Mouse (Mus musculus) hindbrain, embryonic 12.5 days (tissue): ENCODE measurements at regions not wholly inside any gene's neighbourhood (a gene's known extent, or its start where the extent isn't known, plus 50 kb on each side); places are given as distances from the start of the nearest gene placed in this dataset.

Experiments used
- ATAC-seq: fragments of 200-750 bp; cut with Nextera tagmentation; 2 replicates; pipeline ENCODE4 v1.8.0; 2017; ENCODE audit warnings: moderate TSS enrichment; ENCODE audit not compliant: low FRiP score
- H3K27ac ChIP-seq: fragments of 300-500 bp; sonication (generic); 2 replicates; pipeline ENCODE4 v1.5.1; 2016; ENCODE audit warnings: mild to moderate bottlenecking
- H3K27me3 ChIP-seq: fragments of 300-500 bp; sonication (generic); 2 replicates; pipeline ENCODE4 v1.6.1; 2016; ENCODE audit warnings: mild to moderate bottlenecking
- H3K36me3 ChIP-seq: fragments of 300-500 bp; sonication (generic); 2 replicates; pipeline ENCODE4 v1.6.1; 2016; ENCODE audit warnings: mild to moderate bottlenecking
- H3K4me1 ChIP-seq: fragments of 300-500 bp; sonication (generic); 2 replicates; pipeline ENCODE4 v1.6.1; 2016
- H3K4me2 ChIP-seq: fragments of 300-500 bp; sonication (generic); replicated peaks from 2 replicates; pipeline ENCODE4 v1.6.1; 2016; ENCODE audit warnings: mild to moderate bottlenecking
- H3K4me3 ChIP-seq: fragments of 300-500 bp; sonication (generic); 2 replicates; pipeline ENCODE4 v1.5.1; 2016; ENCODE audit warnings: mild to moderate bottlenecking
- H3K9ac ChIP-seq: fragments of 300-500 bp; sonication (generic); 2 replicates; pipeline ENCODE4 v1.6.1; 2016; ENCODE audit warnings: mild to moderate bottlenecking, moderate library complexity
- H3K9me3 ChIP-seq: fragments of 300-500 bp; sonication (generic); replicated peaks from 2 replicates; pipeline ENCODE4 v1.6.1; 2016; ENCODE audit warnings: mild to moderate bottlenecking
- WGBS: fragments of 180-500 bp; shearing (Covaris S2); methylation state at CpG from one replicate; pipeline ENCODE4 v1.1.7; 2016; 5-methylcytosine and 5-hydroxymethylcytosine counted together

GRCm38 (mm10) chrX:166766991-166767390, 181.5 kb upstream of the Egfl6 start:
- Histone ChIP-seq H3K36me3 (no peaks in the 10 kb centered on the region), H3K9me3 (no peaks in the 10 kb centered on the region), H3K4me3 (no peak overlapping the region), H3K27ac (no peak overlapping the region), H3K4me1 (no peaks in the 10 kb centered on the region), H3K27me3 (peaks cover 27% of the 10 kb centered on the region), H3K9ac (no peak overlapping the region), H3K4me2 (no peak overlapping the region)
- 80% methylated on average over 6 of the region's 6 CpGs for WGBS
- no peak for ATAC-seq

GRCm38 (mm10) chrX:166765647-166766046, 180.1 kb upstream of the Egfl6 start:
- peaks cover 25% of the 10 kb centered on the region for H3K27me3 ChIP-seq
- WGBS, result 83% methylated on average over 2 of the region's 2 CpGs

GRCm38 (mm10) chrX:166762098-166762497, 176.6 kb upstream of the Egfl6 start:
- H3K4me1 ChIP-seq, result no peaks in the 10 kb centered on the region
- H3K9ac ChIP-seq, result no peak overlapping the region
- no peaks in the 10 kb centered on the region for H3K36me3 ChIP-seq
- peaks cover 23% of the 10 kb centered on the region for H3K27me3 ChIP-seq
- no peak overlapping the region for H3K4me2 ChIP-seq
- 92% methylated on average over 2 of the region's 2 CpGs for WGBS
- no peak overlapping the region for H3K27ac ChIP-seq
- H3K4me3 ChIP-seq, result no peak overlapping the region
- no peaks in the 10 kb centered on the region for H3K9me3 ChIP-seq
- no peak for ATAC-seq

More at GRCm38 (mm10) chrX:166765647-166766046, 180.1 kb upstream of the Egfl6 start:
- no peak overlapping the region for H3K4me3 ChIP-seq
- H3K4me2 ChIP-seq, result no peak overlapping the region
- H3K36me3 ChIP-seq, result no peaks in the 10 kb centered on the region
- no peaks in the 10 kb centered on the region for H3K4me1 ChIP-seq
- H3K9ac ChIP-seq, result no peak overlapping the region
- no peaks in the 10 kb centered on the region for H3K9me3 ChIP-seq
- H3K27ac ChIP-seq, result no peak overlapping the region
- no peak for ATAC-seq

- Histone ChIP-seq H3K4me3 (no peak overlapping the region), H3K27me3 (peaks cover 15% of the 10 kb centered on the region), H3K4me2 (no peak overlapping the region), H3K27ac (no peak overlapping the region), H3K4me1 (no peaks in the 10 kb centered on the region), H3K36me3 (no peaks in the 10 kb centered on the region), H3K9ac (no peak overlapping the region), H3K9me3 (no peaks in the 10 kb centered on the region)
- no peak for ATAC-seq
- WGBS, result 58% methylated on average over 1 of the region's 1 CpGs
These were observed 171.6 kb upstream of the Egfl6 start for GRCm38 (mm10) chrX:166757152-166757551.

- Histone ChIP-seq H3K4me1 (no peaks in the 10 kb centered on the region), H3K27ac (no peak overlapping the region), H3K9me3 (no peaks in the 10 kb centered on the region), H3K27me3 (peaks cover 16% of the 10 kb centered on the region), H3K36me3 (no peaks in the 10 kb centered on the region), H3K4me3 (no peak overlapping the region), H3K9ac (no peak overlapping the region), H3K4me2 (no peak overlapping the region)
- ATAC-seq, result no peak
- WGBS, result 83% methylated on average over 3 of the region's 3 CpGs
These were observed 169.6 kb upstream of the Egfl6 start for GRCm38 (mm10) chrX:166754967-166755654.

GRCm38 (mm10) chrX:166749055-166749679, 163.6 kb upstream of the Egfl6 start:
- WGBS, result 61% methylated on average over 8 of the region's 8 CpGs
- Histone ChIP-seq H3K9ac (no peak overlapping the region), H3K27me3 (peaks cover 10% of the 10 kb centered on the region; the same call in 1 of the 2 replicates), H3K36me3 (no peaks in the 10 kb centered on the region), H3K4me2 (no peak overlapping the region), H3K27ac (no peak overlapping the region), H3K4me1 (no peaks in the 10 kb centered on the region), H3K4me3 (no peak overlapping the region), H3K9me3 (no peaks in the 10 kb centered on the region)
- ATAC-seq, result peak; percentile 78

GRCm38 (mm10) chrX:166731354-166731753, 145.8 kb upstream of the Egfl6 start:
- H3K4me2 ChIP-seq, result no peak overlapping the region
- H3K27ac ChIP-seq, result no peak overlapping the region
- no peak overlapping the region for H3K4me3 ChIP-seq
- peaks cover 7% of the 10 kb centered on the region; the same call in 1 of the 2 replicates for H3K4me1 ChIP-seq
- H3K9ac ChIP-seq, result no peak overlapping the region
- no peaks in the 10 kb centered on the region for H3K9me3 ChIP-seq
- ATAC-seq, result no peak
- WGBS, result 81% methylated on average over 2 of the region's 2 CpGs
- H3K27me3 ChIP-seq, result peaks cover 14% of the 10 kb centered on the region
- H3K36me3 ChIP-seq, result no peaks in the 10 kb centered on the region

- H3K27me3 ChIP-seq, result peaks cover 9% of the 10 kb centered on the region
- peaks cover 7% of the 10 kb centered on the region; the same call in 1 of the 2 replicates for H3K4me1 ChIP-seq
- no peak overlapping the region for H3K4me3 ChIP-seq
- no peak overlapping the region for H3K9ac ChIP-seq
- no peak overlapping the region for H3K4me2 ChIP-seq
- H3K36me3 ChIP-seq, result no peaks in the 10 kb centered on the region
- 63% methylated on average over 2 of the region's 2 CpGs for WGBS
- H3K9me3 ChIP-seq, result no peaks in the 10 kb centered on the region
- no peak overlapping the region for H3K27ac ChIP-seq
- ATAC-seq, result 0 out of 2 replicates have a peak, but pooled peaks have one; percentile 43
These were observed 143.1 kb upstream of the Egfl6 start for GRCm38 (mm10) chrX:166728622-166728928.

- H3K27me3 ChIP-seq, result peaks cover 12% of the 10 kb centered on the region
- 25% methylated on average over 7 of the region's 7 CpGs for WGBS
- peak; percentile 89 for ATAC-seq
- peak overlapping the region; percentile 23; the same call in 1 of the 2 replicates for H3K27ac ChIP-seq
- no peaks in the 10 kb centered on the region for H3K36me3 ChIP-seq
- H3K4me1 ChIP-seq, result peaks cover 7% of the 10 kb centered on the region; the same call in 1 of the 2 replicates
- H3K4me2 ChIP-seq, result no peak overlapping the region
- H3K4me3 ChIP-seq, result no peak overlapping the region
- no peaks in the 10 kb centered on the region for H3K9me3 ChIP-seq
- no peak overlapping the region for H3K9ac ChIP-seq
These were observed 142.5 kb upstream of the Egfl6 start for GRCm38 (mm10) chrX:166727823-166728621.

GRCm38 (mm10) chrX:166725761-166726503, 140.4 kb upstream of the Egfl6 start:
- ATAC-seq, result no peak
- peaks cover 13% of the 10 kb centered on the region for H3K27me3 ChIP-seq

GRCm38 (mm10) chrX:166718075-166718474, 132.6 kb upstream of the Egfl6 start:
- peaks cover 24% of the 10 kb centered on the region; the same call in 1 of the 2 replicates for H3K27me3 ChIP-seq
- no peak for ATAC-seq

More at GRCm38 (mm10) chrX:166725761-166726503, 140.4 kb upstream of the Egfl6 start:
- H3K4me3 ChIP-seq, result no peak overlapping the region
- no peak overlapping the region for H3K9ac ChIP-seq
- H3K27ac ChIP-seq, result no peak overlapping the region
- peaks cover 7% of the 10 kb centered on the region; the same call in 1 of the 2 replicates for H3K4me1 ChIP-seq
- 75% methylated on average over 6 of the region's 6 CpGs for WGBS
- H3K36me3 ChIP-seq, result no peaks in the 10 kb centered on the region
- H3K9me3 ChIP-seq, result no peaks in the 10 kb centered on the region
- H3K4me2 ChIP-seq, result no peak overlapping the region

GRCm38 (mm10) chrX:166709306-166709705, 123.8 kb upstream of the Egfl6 start:
- ATAC-seq, result no peak
- Histone ChIP-seq H3K36me3 (no peaks in the 10 kb centered on the region), H3K27ac (no peak overlapping the region), H3K4me3 (no peak overlapping the region), H3K9ac (no peak overlapping the region), H3K9me3 (no peaks in the 10 kb centered on the region), H3K4me1 (no peaks in the 10 kb centered on the region), H3K27me3 (peaks cover 7% of the 10 kb centered on the region), H3K4me2 (no peak overlapping the region)
- 70% methylated on average over 2 of the region's 2 CpGs for WGBS

More at GRCm38 (mm10) chrX:166718075-166718474, 132.6 kb upstream of the Egfl6 start:
- Histone ChIP-seq H3K4me2 (no peak overlapping the region), H3K4me1 (no peaks in the 10 kb centered on the region), H3K27ac (no peak overlapping the region), H3K9ac (no peak overlapping the region), H3K4me3 (no peak overlapping the region), H3K9me3 (no peaks in the 10 kb centered on the region), H3K36me3 (no peaks in the 10 kb centered on the region)
